Mouse (Mus musculus) heart, adult 2 months (tissue): ENCODE measurements around the gene Lce3f.

ENCODE experiments used
- CTCF ChIP-seq: fragments of 200-600 bp; IDR thresholded peaks from 2 replicates; pipeline ENCODE4 v1.8.1; 2022; ENCODE audit warnings: antibody characterized with exemption, mild to moderate bottlenecking, moderate library complexity
- POLR2A ChIP-seq: fragments of 200-500 bp; IDR thresholded peaks from 2 replicates; pipeline ENCODE4 v1.6.1; 2011; ENCODE audit warnings: mild to moderate bottlenecking, low read depth, low read length, control low read depth; ENCODE audit not compliant: insufficient read depth

- TF ChIP-seq CTCF = no peak
- no peak for TF ChIP-seq POLR2A
These were observed 33.5 kb downstream of the Lce3f start for GRCm38 (mm10) chr3:93025486-93025885.
